Mouse (Mus musculus): Measurements from ENCODE around the gene Trim46. TPM values are rescaled to one million over a fixed set of nuclear protein-coding genes. Genes with fewer than 3 reads are reported as not detected.

Gene Trim46
- polyA plus RNA-seq, 1 experiment: not detected

DNA sequence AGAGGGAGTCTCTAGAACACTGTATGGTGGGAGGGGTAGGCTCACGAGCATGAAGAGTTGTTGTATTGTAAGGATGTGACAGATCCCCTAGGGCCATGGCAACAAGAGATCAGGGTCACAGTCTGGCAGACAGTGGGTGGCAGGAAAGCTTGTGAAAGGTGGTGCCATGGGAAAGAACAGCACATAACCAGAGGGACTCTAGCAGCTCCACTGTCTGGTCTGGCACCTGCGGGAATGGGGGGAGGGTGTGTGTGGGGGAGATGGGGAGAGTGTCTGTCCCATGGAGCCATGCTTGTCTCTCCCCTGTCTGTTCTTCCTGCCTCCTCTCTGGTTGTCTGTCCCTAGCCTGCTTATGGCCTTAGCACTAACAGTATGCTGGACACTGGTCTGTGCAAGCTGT lies 39.4 kb upstream of the Trim46 start:
- WGBS: 50% methylated on average over 2 of the region's 2 CpGs
- peaks cover 13% of the 10 kb centered on the region for H3K4me1 ChIP-seq (ENCODE audit: control insufficient read depth, insufficient read depth, low read length)
- no peak overlapping the region for H3K4me3 ChIP-seq (ENCODE audit: insufficient read depth, low read depth, low read length)
- no peak overlapping the region for H3K27ac ChIP-seq (ENCODE audit: insufficient read depth, low read depth, low read length)
- TF ChIP-seq POLR2A (IDR thresholded peaks at IDR 0.05; ENCODE audit: insufficient read depth, low read depth, low read length) (no peak), CTCF (IDR thresholded peaks at IDR 0.05; ENCODE audit: insufficient read depth, low read depth, low read length) (no peak)

DNA sequence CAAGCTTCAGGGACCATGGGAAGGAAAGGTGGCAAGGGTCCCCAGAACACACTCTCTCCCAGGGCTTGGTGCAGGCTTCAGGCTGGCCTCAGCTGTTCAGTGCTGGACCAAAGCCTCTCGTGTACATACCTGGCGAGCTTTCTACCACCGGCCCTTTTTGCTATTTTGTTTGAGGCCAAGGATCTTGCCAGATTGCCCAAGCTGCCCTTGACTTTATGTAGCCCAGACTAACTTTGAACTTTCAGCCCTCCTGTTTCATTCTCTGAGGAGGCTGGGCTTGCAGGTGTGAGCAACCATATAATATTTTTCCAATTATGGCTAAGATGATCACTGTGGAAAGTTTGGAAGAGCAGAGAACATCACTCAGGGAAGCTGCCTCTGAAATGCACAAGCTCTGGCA lies 38.2 kb upstream of the Trim46 start:
- TF ChIP-seq POLR2A (IDR thresholded peaks at IDR 0.05; ENCODE audit: insufficient read depth, low read depth, low read length) (no peak), CTCF (IDR thresholded peaks at IDR 0.05; ENCODE audit: insufficient read depth, low read depth, low read length) (no peak)
- H3K27ac ChIP-seq (ENCODE audit: insufficient read depth, low read depth, low read length): no peak overlapping the region
- WGBS: 91% methylated on average over 3 of the region's 3 CpGs
- H3K4me1 ChIP-seq (ENCODE audit: control insufficient read depth, insufficient read depth, low read length): peaks cover 21% of the 10 kb centered on the region
- H3K4me3 ChIP-seq (ENCODE audit: insufficient read depth, low read depth, low read length): no peak overlapping the region

DNA sequence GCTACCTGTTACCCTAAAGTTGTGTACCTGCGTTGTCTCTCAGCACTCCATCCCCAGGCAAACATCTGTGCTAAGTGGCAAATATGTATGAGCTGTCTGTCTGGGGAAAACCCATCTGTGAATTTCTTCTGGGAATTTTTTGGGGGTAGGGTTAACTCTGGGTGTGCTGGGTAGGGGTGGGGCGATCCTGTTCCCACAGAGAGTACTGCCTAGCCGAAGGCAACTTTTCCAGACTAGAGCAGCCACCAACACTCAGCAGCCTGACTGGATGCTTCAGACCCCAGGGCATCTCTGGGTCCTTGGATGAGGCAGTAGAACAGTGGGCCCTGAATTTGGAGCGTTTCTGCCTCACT lies 36.2 kb upstream of the Trim46 start:
- TF ChIP-seq POLR2A (IDR thresholded peaks at IDR 0.05; ENCODE audit: insufficient read depth, low read depth, low read length): no peak
- WGBS: 23% methylated on average over 4 of the region's 4 CpGs
- H3K27ac ChIP-seq (ENCODE audit: insufficient read depth, low read depth, low read length): no peak overlapping the region
- no peak overlapping the region for H3K4me3 ChIP-seq (ENCODE audit: insufficient read depth, low read depth, low read length)
- H3K4me1 ChIP-seq (ENCODE audit: control insufficient read depth, insufficient read depth, low read length): peaks cover 24% of the 10 kb centered on the region

DNA sequence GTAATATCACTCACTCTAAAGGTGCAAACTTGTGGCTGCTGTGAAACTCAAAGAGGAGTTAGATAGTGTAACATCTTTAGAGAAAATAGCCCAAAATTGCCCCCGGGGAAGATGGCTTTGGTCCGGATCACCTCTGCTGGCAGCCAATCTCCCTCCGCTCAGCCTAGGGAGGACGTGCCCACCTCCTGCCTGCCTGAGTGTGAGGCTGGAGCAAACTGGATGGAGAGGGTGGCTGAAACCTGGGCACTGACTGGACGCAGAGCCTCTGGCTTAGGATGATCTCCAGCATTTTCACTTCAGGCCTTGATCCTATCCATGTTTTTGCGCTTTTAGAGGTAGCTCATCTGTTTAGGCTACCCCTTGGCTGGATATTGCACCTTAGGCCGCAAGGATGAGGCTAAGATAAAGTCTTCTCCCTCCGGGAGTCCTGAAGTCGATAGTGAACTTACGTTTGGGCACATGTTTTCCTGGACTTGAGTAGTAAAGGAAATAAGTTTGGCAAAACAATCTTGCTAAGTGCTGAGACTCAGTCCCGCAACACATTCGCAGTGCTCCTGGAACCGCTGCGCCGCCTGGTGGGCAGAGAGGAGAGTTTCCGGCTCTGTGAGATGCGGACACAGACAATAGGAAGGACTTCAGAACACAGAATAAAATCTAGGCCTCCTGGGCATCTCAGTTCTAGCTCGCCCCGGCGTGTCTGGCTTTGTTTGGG lies 35.6 kb upstream of the Trim46 start:
- H3K4me3 ChIP-seq (ENCODE audit: insufficient read depth, low read depth, low read length): no peak overlapping the region
- no peak overlapping the region for H3K27ac ChIP-seq (ENCODE audit: insufficient read depth, low read depth, low read length)
- 19% methylated on average over 20 of the region's 20 CpGs for WGBS
- TF ChIP-seq CTCF (IDR thresholded peaks at IDR 0.05; ENCODE audit: insufficient read depth, low read depth, low read length) (peak; percentile 81), POLR2A (IDR thresholded peaks at IDR 0.05; ENCODE audit: insufficient read depth, low read depth, low read length) (no peak)
- H3K4me1 ChIP-seq (ENCODE audit: control insufficient read depth, insufficient read depth, low read length): peaks cover 28% of the 10 kb centered on the region

DNA sequence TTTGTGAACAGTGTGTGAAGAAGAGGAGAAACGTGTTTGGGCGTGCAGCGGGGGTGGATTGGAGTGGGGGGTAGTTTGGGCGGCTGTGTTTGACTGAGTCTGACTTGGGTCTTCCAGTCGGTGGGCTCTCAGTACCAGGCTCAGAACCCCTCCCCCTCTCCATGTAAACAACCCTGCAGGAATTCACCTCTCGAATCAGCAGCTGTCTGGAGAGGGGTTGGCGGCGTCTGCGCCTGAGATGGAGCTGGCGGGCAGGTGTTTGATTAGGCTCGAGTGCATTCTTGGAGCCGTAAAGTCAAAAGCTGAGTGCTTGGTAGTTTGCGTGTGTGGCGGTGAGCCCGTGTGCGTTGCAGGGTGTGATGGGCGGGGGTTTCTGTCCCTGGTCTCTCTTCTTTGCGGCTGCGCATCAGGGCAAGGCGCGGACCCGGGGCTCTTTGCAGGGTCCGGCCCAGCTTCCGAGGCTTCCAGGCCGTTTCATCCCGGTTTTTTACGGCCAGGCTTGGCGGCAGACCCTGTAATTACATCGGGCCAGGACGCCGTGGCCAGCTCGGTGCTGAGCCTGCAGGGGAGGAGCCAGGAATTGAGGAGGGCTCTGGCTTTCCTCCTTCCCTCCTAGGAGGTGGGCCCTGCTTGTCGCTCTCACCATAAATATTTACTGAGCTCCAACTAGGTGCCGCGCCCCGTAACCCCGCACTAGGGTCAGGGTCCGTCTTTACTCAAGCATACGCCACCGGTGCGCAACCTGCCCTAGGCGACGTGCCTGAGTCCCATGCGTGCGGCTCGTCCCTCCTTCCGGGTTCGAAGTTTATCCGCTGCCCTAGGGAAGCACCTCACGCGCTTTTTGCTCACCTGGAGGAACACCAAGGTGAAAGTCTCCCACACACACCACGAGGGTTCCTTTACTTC lies 34.8 kb upstream of the Trim46 start, which contains the start of gene Efna1:
Gene Efna1, minus strand, starts transcription at position 537 of the 906 bp plus-strand sequence.
- no peak for TF ChIP-seq POLR2A (IDR thresholded peaks at IDR 0.05; ENCODE audit: insufficient read depth, low read depth, low read length)
- no peak for TF ChIP-seq CTCF (IDR thresholded peaks at IDR 0.05; ENCODE audit: insufficient read depth, low read depth, low read length)
- peak within 1 kb of the TSS; percentile 49 for H3K4me3 ChIP-seq (ENCODE audit: insufficient read depth, low read depth, low read length)
- WGBS: 3% methylated on average over 52 of the region's 52 CpGs
- no peak within 1 kb of the TSS for H3K27ac ChIP-seq (ENCODE audit: insufficient read depth, low read depth, low read length)
- peaks cover 28% of the 10 kb centered on the region for H3K4me1 ChIP-seq (ENCODE audit: control insufficient read depth, insufficient read depth, low read length)

DNA sequence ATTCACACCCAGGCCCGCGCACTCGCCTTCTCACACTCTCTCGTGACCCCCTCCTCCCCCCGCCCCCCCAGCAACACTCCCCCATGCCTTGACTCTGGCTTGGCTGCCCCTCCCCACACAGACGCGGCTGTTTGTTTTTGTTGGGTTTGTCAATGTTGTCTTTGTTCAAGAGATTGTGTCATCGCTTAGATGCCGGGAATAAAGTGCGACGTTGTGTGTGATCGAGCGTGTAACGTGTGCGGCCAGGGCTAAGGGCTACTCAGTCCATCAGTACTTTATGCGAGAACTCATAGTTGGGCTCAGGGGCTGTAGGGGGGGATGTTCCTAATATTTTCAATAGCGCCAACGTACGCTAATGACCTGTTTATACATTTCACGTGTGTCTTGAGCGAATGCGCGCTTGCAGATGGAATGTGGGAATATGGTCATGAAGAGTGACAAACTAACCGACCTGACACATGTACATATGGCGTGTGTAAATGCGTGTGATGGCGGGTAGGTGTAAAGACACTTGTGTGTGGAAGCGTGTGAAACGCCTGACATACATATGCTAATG lies 34.0 kb upstream of the Trim46 start:
- 1% methylated on average over 28 of the region's 29 CpGs for WGBS
- Histone ChIP-seq H3K27ac (ENCODE audit: insufficient read depth, low read depth, low read length) (no peak overlapping the region), H3K4me1 (ENCODE audit: control insufficient read depth, insufficient read depth, low read length) (peaks cover 28% of the 10 kb centered on the region), H3K4me3 (ENCODE audit: insufficient read depth, low read depth, low read length) (peak overlapping the region; percentile 49)
- TF ChIP-seq CTCF (IDR thresholded peaks at IDR 0.05; ENCODE audit: insufficient read depth, low read depth, low read length): no peak
- no peak for TF ChIP-seq POLR2A (IDR thresholded peaks at IDR 0.05; ENCODE audit: insufficient read depth, low read depth, low read length)

DNA sequence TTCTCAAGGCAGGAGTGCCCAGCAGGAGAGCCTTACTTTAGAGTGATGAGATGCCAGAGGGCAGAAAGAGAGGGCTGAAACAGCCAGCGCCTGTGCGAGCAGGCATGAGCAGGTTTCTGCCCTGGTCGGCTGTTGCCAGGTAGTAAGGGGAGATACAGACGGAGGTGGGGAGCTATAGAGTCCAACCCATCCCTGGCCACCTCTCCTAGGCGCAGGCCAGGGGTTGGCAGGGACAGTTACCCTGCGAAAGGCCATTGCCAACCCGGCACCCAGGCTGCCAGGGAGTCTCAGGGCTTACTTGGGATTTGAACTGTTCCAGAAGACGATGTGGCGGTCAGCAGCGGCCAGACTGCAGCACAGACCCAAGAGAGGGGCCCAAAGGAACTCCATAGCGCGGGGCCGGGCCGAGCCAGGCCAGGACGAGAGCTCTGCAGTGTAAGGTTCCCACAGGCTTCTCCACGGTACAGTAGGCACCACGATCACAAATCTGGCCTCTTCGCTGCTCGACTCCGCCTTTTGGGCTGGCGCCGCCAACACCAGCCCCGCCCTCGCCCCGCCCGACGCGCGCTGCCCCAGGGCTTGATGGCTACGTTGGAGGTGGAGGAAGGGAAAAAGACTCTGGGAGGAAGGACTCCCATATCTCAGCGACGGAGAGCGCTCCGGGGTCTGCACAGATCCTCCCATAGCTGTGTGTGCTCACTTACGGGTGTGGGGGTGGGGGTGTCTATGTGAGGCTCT lies 33.2 kb upstream of the Trim46 start:
- 11% methylated on average over 35 of the region's 35 CpGs for WGBS
- TF ChIP-seq POLR2A (IDR thresholded peaks at IDR 0.05; ENCODE audit: insufficient read depth, low read depth, low read length) (0 out of 2 replicates have a peak, but pooled peaks have one; percentile 24), CTCF (IDR thresholded peaks at IDR 0.05; ENCODE audit: insufficient read depth, low read depth, low read length) (no peak)
- Histone ChIP-seq H3K4me3 (ENCODE audit: insufficient read depth, low read depth, low read length) (peak overlapping the region; percentile 49), H3K27ac (ENCODE audit: insufficient read depth, low read depth, low read length) (peak overlapping the region; percentile 48), H3K4me1 (ENCODE audit: control insufficient read depth, insufficient read depth, low read length) (peaks cover 28% of the 10 kb centered on the region)

DNA sequence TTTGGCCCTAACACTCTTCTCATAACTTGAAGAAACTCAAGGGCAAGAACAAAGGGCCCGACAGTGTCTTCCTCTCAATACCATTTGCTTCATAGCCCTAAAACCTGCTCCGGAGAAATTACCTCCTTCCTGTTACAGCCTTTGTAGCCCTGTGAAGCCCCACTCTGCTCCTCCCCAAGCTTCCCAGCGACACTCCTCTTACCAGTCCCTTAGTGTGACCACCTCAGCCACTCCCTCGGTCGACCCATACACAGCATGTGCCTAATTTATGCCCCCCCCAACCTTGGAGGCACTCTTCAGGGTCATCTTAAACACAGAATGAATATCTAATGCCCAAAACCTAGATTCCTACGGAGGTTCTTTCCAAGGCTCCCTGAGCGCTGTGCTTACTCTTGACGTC lies 32.5 kb upstream of the Trim46 start:
- H3K27ac ChIP-seq (ENCODE audit: insufficient read depth, low read depth, low read length): no peak overlapping the region
- WGBS: 70% methylated on average over 8 of the region's 8 CpGs
- H3K4me3 ChIP-seq (ENCODE audit: insufficient read depth, low read depth, low read length): peak overlapping the region; percentile 49; the same call in 1 of the 2 replicates
- no peak for TF ChIP-seq POLR2A (IDR thresholded peaks at IDR 0.05; ENCODE audit: insufficient read depth, low read depth, low read length)
- TF ChIP-seq CTCF (IDR thresholded peaks at IDR 0.05; ENCODE audit: insufficient read depth, low read depth, low read length): no peak
- H3K4me1 ChIP-seq (ENCODE audit: control insufficient read depth, insufficient read depth, low read length): peaks cover 28% of the 10 kb centered on the region

Measured in olfactory bulb, adult 2 months (tissue).